In the genomic region with DNA sequence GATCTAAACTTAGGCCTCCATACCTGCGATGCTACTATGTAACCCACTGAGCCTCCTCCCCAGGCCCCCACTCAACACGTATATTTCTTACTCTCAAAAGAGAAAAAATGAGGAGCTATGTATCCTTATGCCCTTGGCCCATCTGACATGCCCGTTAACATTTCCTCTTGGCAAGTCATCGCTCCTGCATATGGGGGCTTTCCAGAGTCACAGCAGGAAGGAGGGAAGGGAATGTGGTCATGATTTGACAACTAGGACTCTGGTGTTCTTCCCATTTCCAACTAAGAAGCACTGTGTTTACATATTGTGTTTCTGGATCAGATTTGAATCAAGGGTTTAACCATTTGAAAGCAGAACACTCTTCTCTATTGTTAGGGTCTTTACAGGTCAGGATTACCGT, we compare ENCODE assay signal across 11 mouse cellular contexts.
DNase-seq lines count a peak whose midpoint lies in the region.
"Had no signal": no experiment of that assay in that cellular context is flagged by ENCODE, and none has a peak within 500 bp of the region (broad histone marks: within the 10 kb centered on the region; RNA-seq: fewer than 3 reads in every experiment).

No protein-coding gene starts in this region.

- DNase-seq in cerebellum, adult 11-12 months, result peak; percentile 12
- no peak for DNase-seq in cerebellum, adult 9-10 months
- DNase-seq in cerebellum, postnatal 14 days, result peak; percentile 47 to 56
- DNase-seq in cerebellum, adult 11 months, result no peak
- DNase-seq in Muller cell, postnatal 12 days (ENCODE audit: inconsistent ontology term), result peak; percentile 22
- DNase-seq: adrenal gland, adult 2 months; adrenal gland, postnatal 10 days; adrenal gland, postnatal 25 days; B cell, adult 2 months; cerebellum, adult 9-11 months; embryo, embryonic 11 days had no signal

Comparison
In these comparisons a context has a peak if more than half of its experiments do, and no peak if none do; other contexts are left out.
1. DNase-seq: peak in cerebellum, adult 11-12 months (single experiment), cerebellum, postnatal 14 days (2 of 2) and Muller cell, postnatal 12 days (single experiment); none in cerebellum, adult 9-10 months (single experiment) and cerebellum, adult 11 months (single experiment).